Mouse (Mus musculus): ENCODE data around the gene Lce1g.

The Lce1g gene

GRCm38 (mm10) chr3:92752238-92752637 lies at the start of gene Lce1g:
Gene Lce1g, minus strand, starts transcription at chr3:92752338.
- DNase-seq (ENCODE audit: low spot score in 2 of 2), result no peak

DNA sequence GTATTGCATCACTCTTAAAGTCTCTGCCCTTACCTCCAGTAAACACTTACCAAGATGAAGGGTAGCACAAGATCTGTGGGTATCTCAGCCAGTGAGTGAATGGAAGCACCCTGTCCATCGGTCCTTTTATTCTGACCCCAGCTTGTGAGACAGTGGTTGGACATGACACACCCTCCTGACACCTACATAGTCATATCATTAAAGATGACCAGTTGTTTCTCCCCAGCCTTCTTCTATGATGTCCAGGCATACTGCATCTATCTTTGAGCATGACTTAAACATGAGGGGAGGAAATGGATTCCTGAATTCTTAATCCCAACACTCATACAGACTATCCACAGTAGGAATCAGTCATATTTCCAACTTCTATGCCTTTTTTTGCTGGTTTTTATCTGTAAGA lies 38.3 kb upstream of the Lce1g start, which contains the start of gene Lce1j:
TSS of gene Lce1j (minus strand) at position 101 of the 400 bp plus-strand sequence.
- no peak for DNase-seq (ENCODE audit: low spot score in 2 of 2)

DNA sequence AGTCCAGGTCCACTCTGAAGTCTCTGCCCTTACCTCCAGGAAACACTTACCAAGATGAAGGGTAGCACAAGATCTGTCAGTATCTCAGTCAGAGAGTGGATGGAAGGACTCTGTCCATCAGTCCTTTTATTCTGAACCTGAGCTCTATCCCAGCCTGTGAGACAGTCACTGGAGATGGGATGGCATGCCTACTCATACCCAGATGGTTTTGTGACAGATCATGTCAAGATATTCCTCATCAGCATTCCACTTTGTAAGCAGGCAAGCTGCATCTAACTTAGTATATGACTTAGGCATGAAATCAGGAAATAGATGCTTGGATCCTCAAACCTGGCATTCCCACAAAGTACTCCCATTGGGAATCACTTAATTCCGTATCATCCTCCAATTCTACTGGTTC lies 26.7 kb upstream of the Lce1g start, which contains the start of gene Lce1i:
TSS of gene Lce1i (minus strand) at position 101 of the 400 bp plus-strand sequence.
- no peak for DNase-seq (ENCODE audit: low spot score in 2 of 2)

- no peak for DNase-seq (ENCODE audit: low spot score in 2 of 2)
These were observed 19.4 kb upstream of the Lce1g start for GRCm38 (mm10) chr3:92771573-92771972.

- no peak for DNase-seq (ENCODE audit: low spot score in 2 of 2)
These were observed 12.8 kb upstream of the Lce1g start, which contains the start of gene Lce1h for GRCm38 (mm10) chr3:92764965-92765364. Gene Lce1h, minus strand, starts transcription at chr3:92765065.

DNA sequence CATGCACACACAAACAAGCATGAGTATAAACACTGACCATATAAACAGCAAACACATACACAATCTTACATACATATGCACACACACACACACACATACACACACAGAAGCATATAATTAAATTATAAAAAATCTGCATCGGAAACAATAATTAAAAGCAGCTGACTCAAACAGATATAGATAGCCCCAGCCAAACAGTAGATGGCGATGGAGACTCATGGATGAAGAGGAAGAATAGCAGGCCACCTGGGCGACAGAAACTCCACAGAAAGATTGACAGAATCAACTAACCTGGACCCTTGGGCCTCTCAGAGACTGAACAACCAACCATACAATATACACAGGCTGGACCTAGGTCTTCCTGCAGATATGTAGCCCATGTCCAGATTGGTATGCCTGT lies 1.1 kb upstream of the Lce1g start:
- no peak for DNase-seq (ENCODE audit: low spot score in 2 of 2)

- no peak for DNase-seq (ENCODE audit: low spot score in 2 of 2)
These were observed 13.1 kb downstream of the Lce1g start, which contains the start of gene Gm38119 for GRCm38 (mm10) chr3:92738996-92739395. Gene Gm38119, minus strand, starts transcription at chr3:92739096.

GRCm38 (mm10) chr3:92722631-92723030 lies 29.5 kb downstream of the Lce1g start:
- no peak for DNase-seq (ENCODE audit: low spot score in 2 of 2)

- no peak for DNase-seq (ENCODE audit: low spot score in 2 of 2)
These were observed 31.9 kb downstream of the Lce1g start, which contains the start of gene Lce1f for GRCm38 (mm10) chr3:92720250-92720649. Gene Lce1f, minus strand, starts transcription at chr3:92720350.

- DNase-seq (ENCODE audit: low spot score in 2 of 2), result no peak
These were observed 37.0 kb downstream of the Lce1g start for GRCm38 (mm10) chr3:92715122-92715521.

- DNase-seq (ENCODE audit: low spot score in 2 of 2), result no peak
These were observed 43.2 kb downstream of the Lce1g start, which contains the start of gene Lce1e for GRCm38 (mm10) chr3:92708974-92709373. Gene Lce1e, minus strand, starts transcription at chr3:92709074.

Measured in right cerebral cortex, postnatal 10 days (tissue).